Mouse (Mus musculus): Measurements from ENCODE around the gene Lpcat1.

- no peak for TF ChIP-seq GATA1 (IDR thresholded peaks at IDR 0.05; ENCODE audit: borderline replicate concordance, low read length)
- no peak for TF ChIP-seq FLI1 (IDR thresholded peaks at IDR 0.05; ENCODE audit: low read length)
These were observed 586 bp upstream of the Lpcat1 start for GRCm38 (mm10) chr13:73466411-73466810.

All from megakaryocyte, embryonic 14.5 days (primary cell).